In genomic region chr19:34022759-34023158, GRCm38 (mm10) we compare ENCODE assay signal across 12 mouse cellular contexts. TPM values are rescaled to one million over a fixed set of nuclear protein-coding genes. Genes with fewer than 3 reads are reported as not detected.
A peak's percentile ranks its signal among the peaks of the same experiment; 100 is the strongest.
DNase-seq lines count a peak whose midpoint lies in the region; ATAC-seq and TF ChIP-seq lines count a peak whose summit lies in the region.
"Had no signal": no experiment of that assay in that cellular context is flagged by ENCODE, and none has a peak within 500 bp of the region (broad histone marks: within the 10 kb centered on the region; RNA-seq: fewer than 3 reads in every experiment).

No protein-coding gene starts in this region.

- H3K27ac ChIP-seq in heart, postnatal 0 days (ENCODE audit: low read depth): no peak overlapping the region
- H3K27ac ChIP-seq in midbrain, embryonic 14.5 days (replicated peaks; ENCODE audit: low read depth, low read length): no peak overlapping the region
- H3K27ac ChIP-seq in midbrain, embryonic 10.5 days (replicated peaks): no peak overlapping the region
- no peak overlapping the region for H3K27ac ChIP-seq in thymus, adult 2 months (ENCODE audit: control insufficient read depth, insufficient read depth, low read length)
- H3K27ac ChIP-seq: kidney, embryonic 15.5 days; limb, embryonic 10.5 days; midbrain, embryonic 13.5 days had no signal

- no peak overlapping the region for H3K4me2 ChIP-seq in heart, postnatal 0 days (ENCODE audit: low read depth, low read length)
- H3K4me2 ChIP-seq in midbrain, embryonic 14.5 days (ENCODE audit: low read length): no peak overlapping the region
- H3K4me2 ChIP-seq: kidney, embryonic 15.5 days; midbrain, embryonic 13.5 days had no signal

- TF ChIP-seq EP300 in heart, postnatal 0 days (IDR thresholded peaks at IDR 0.05; ENCODE audit: low read depth): no peak

- H3K36me3 ChIP-seq in heart, postnatal 0 days (replicated peaks; ENCODE audit: control insufficient read depth, insufficient read depth, low read length): no peaks in the 10 kb centered on the region
- no peaks in the 10 kb centered on the region for H3K36me3 ChIP-seq in midbrain, embryonic 14.5 days (ENCODE audit: control insufficient read depth, insufficient read depth, low read length)
- no peaks in the 10 kb centered on the region for H3K36me3 ChIP-seq in midbrain, embryonic 10.5 days
- no peaks in the 10 kb centered on the region for H3K36me3 ChIP-seq in thymus, adult 2 months (ENCODE audit: control insufficient read depth, insufficient read depth, low read length)
- H3K36me3 ChIP-seq: kidney, embryonic 15.5 days; limb, embryonic 10.5 days; midbrain, embryonic 13.5 days had no signal

- no peak overlapping the region for H3K9ac ChIP-seq in heart, postnatal 0 days (replicated peaks; ENCODE audit: low read depth, low read length)
- H3K9ac ChIP-seq in midbrain, embryonic 14.5 days (replicated peaks; ENCODE audit: low read length): no peak overlapping the region
- H3K9ac ChIP-seq: kidney, embryonic 15.5 days; midbrain, embryonic 13.5 days had no signal

- TF ChIP-seq CTCF in heart, postnatal 0 days (IDR thresholded peaks at IDR 0.05; ENCODE audit: low read depth): peak; percentile 51
- TF ChIP-seq CTCF in thymus, adult 2 months (IDR thresholded peaks at IDR 0.05; ENCODE audit: borderline replicate concordance, control insufficient read depth, extremely low read depth, insufficient read depth, low read length, poor library complexity): no peak

- peak; percentile 22 for DNase-seq in heart, postnatal 0 days (ENCODE audit: low spot score)
- DNase-seq in heart, postnatal 4 days: no peak
- DNase-seq in midbrain, embryonic 14.5 days: peak; percentile 72
- no peak for DNase-seq in midbrain, embryonic 10.5 days (ENCODE audit: low spot score)
- DNase-seq in embryo, embryonic 11 days: peak; percentile 50
- DNase-seq in adrenal gland, adult 2 months: no peak
- DNase-seq in thymus, postnatal 14 days: no peak
- no peak for DNase-seq in thymus, adult 2 months
- DNase-seq: right cerebral cortex, postnatal 14 days had no signal

- H3K4me1 ChIP-seq in heart, postnatal 0 days (ENCODE audit: control insufficient read depth, insufficient read depth): no peaks in the 10 kb centered on the region
- H3K4me1 ChIP-seq in midbrain, embryonic 14.5 days (ENCODE audit: control insufficient read depth, insufficient read depth, low read length): no peaks in the 10 kb centered on the region
- no peaks in the 10 kb centered on the region for H3K4me1 ChIP-seq in midbrain, embryonic 10.5 days
- no peaks in the 10 kb centered on the region for H3K4me1 ChIP-seq in thymus, adult 2 months (replicated peaks; ENCODE audit: control insufficient read depth, insufficient read depth, low read length)
- H3K4me1 ChIP-seq: kidney, embryonic 15.5 days; limb, embryonic 10.5 days; midbrain, embryonic 13.5 days had no signal

- 19% methylated on average over 3 of the region's 3 CpGs for WGBS in heart, postnatal 0 days
- 45% methylated on average over 3 of the region's 3 CpGs for WGBS in midbrain, embryonic 14.5 days
- 55% methylated on average over 3 of the region's 3 CpGs for WGBS in midbrain, embryonic 10.5 days
- WGBS in thymus, adult 2 months: 36% methylated on average over 3 of the region's 3 CpGs

- H3K4me3 ChIP-seq in heart, postnatal 0 days (ENCODE audit: low read depth, low read length): no peak overlapping the region
- H3K4me3 ChIP-seq in midbrain, embryonic 14.5 days (replicated peaks; ENCODE audit: low read depth, low read length): no peak overlapping the region
- H3K4me3 ChIP-seq in midbrain, embryonic 10.5 days: no peak overlapping the region
- no peak overlapping the region for H3K4me3 ChIP-seq in thymus, adult 2 months (ENCODE audit: control insufficient read depth, insufficient read depth, low read length)
- H3K4me3 ChIP-seq: kidney, embryonic 15.5 days; limb, embryonic 10.5 days; midbrain, embryonic 13.5 days had no signal

- no peaks in the 10 kb centered on the region for H3K9me3 ChIP-seq in heart, postnatal 0 days (replicated peaks; ENCODE audit: control insufficient read depth, low read length)
- H3K9me3 ChIP-seq in midbrain, embryonic 14.5 days (ENCODE audit: control insufficient read depth, low read length): no peaks in the 10 kb centered on the region
- no peaks in the 10 kb centered on the region for H3K9me3 ChIP-seq in midbrain, embryonic 10.5 days (replicated peaks)
- H3K9me3 ChIP-seq: kidney, embryonic 15.5 days; limb, embryonic 10.5 days; midbrain, embryonic 13.5 days had no signal

- ATAC-seq in heart, postnatal 0 days (ENCODE audit: insufficient read depth, low read depth): no peak
- ATAC-seq in midbrain, embryonic 14.5 days (ENCODE audit: low FRiP score, low TSS enrichment): no peak
- ATAC-seq: midbrain, embryonic 13.5 days had no signal

- no peak for TF ChIP-seq POLR2A in thymus, adult 2 months (IDR thresholded peaks at IDR 0.05; ENCODE audit: control insufficient read depth, extremely low read depth, insufficient read depth, low read length, poor library complexity)

- no peaks in the 10 kb centered on the region for H3K27me3 ChIP-seq in heart, postnatal 0 days (ENCODE audit: control insufficient read depth, insufficient read depth, low read length)
- no peaks in the 10 kb centered on the region for H3K27me3 ChIP-seq in midbrain, embryonic 14.5 days (ENCODE audit: control insufficient read depth, insufficient read depth, low read length)
- no peaks in the 10 kb centered on the region for H3K27me3 ChIP-seq in midbrain, embryonic 10.5 days (ENCODE audit: low read depth, poor library complexity, severe bottlenecking)
- H3K27me3 ChIP-seq in thymus, adult 2 months (ENCODE audit: control insufficient read depth, insufficient read depth, low read length): no peaks in the 10 kb centered on the region
- H3K27me3 ChIP-seq: kidney, embryonic 15.5 days; midbrain, embryonic 13.5 days had no signal

RNA-seq across cellular contexts. Expression of gene Lipk, which starts 14.7 kb away (rescaled TPM):
- total RNA-seq in heart, postnatal 0 days (2014; rRNA removed; ENCODE audit: low replicate concordance): not detected in 2 replicates
- not detected in 2 replicates for polyA plus RNA-seq in heart, postnatal 0 days (2015; fragmentation: Nextera tagmentation; extraction: Ambion mirVana)
- total RNA-seq in heart, postnatal 4 days (2021): not detected
- not detected in 2 replicates for polyA plus RNA-seq in midbrain, embryonic 14.5 days (2014; fragmentation: Nextera tagmentation; extraction: Ambion mirVana)
- polyA plus RNA-seq in midbrain, embryonic 10.5 days (2016; fragmentation: Nextera tagmentation; extraction: Ambion mirVana): not detected in 2 replicates
- under 1 TPM; 0.17 to 0.35 TPM for total RNA-seq in adrenal gland, adult 2 months (2021)
- 0.04 TPM in 1 of 2 replicates, not detected in the other for polyA plus RNA-seq in adrenal gland, adult 2 months (2012; rRNA removed)
- 0.11 and 0.22 TPM in 2 replicates for polyA plus RNA-seq in thymus, adult 2 months (2012; rRNA removed)
- polyA plus RNA-seq: kidney, embryonic 15.5 days; limb, embryonic 10.5 days; midbrain, embryonic 13.5 days had no signal

RNA-seq across cellular contexts. Expression of gene Lipn, which starts 44.4 kb away (rescaled TPM):
- not detected in 2 replicates for total RNA-seq in heart, postnatal 0 days (2014; rRNA removed; ENCODE audit: low replicate concordance)
- not detected in 2 replicates for polyA plus RNA-seq in heart, postnatal 0 days (2015; fragmentation: Nextera tagmentation; extraction: Ambion mirVana)
- not detected for total RNA-seq in heart, postnatal 4 days (2021)
- polyA plus RNA-seq in midbrain, embryonic 14.5 days (2014; fragmentation: Nextera tagmentation; extraction: Ambion mirVana): not detected in 2 replicates
- not detected in 2 replicates for polyA plus RNA-seq in midbrain, embryonic 10.5 days (2016; fragmentation: Nextera tagmentation; extraction: Ambion mirVana)
- total RNA-seq in adrenal gland, adult 2 months (2021): under 1 TPM in 1 of 2 experiments, not detected in 1; 0.69 TPM
- not detected in 2 replicates for polyA plus RNA-seq in adrenal gland, adult 2 months (2012; rRNA removed)
- not detected in 2 replicates for polyA plus RNA-seq in thymus, adult 2 months (2012; rRNA removed)
- polyA plus RNA-seq: kidney, embryonic 15.5 days; limb, embryonic 10.5 days; midbrain, embryonic 13.5 days had no signal

Comparison
In these comparisons a context has a peak if more than half of its experiments do, and no peak if none do; other contexts are left out.
1. DNase-seq: peak in heart, postnatal 0 days (single experiment), midbrain, embryonic 14.5 days (single experiment) and embryo, embryonic 11 days (single experiment); none in heart, postnatal 4 days (single experiment), midbrain, embryonic 10.5 days (single experiment), adrenal gland, adult 2 months (single experiment), thymus, postnatal 14 days (single experiment) and thymus, adult 2 months (single experiment).